Mouse (Mus musculus): ENCODE data around the gene Tlr12.

DNA sequence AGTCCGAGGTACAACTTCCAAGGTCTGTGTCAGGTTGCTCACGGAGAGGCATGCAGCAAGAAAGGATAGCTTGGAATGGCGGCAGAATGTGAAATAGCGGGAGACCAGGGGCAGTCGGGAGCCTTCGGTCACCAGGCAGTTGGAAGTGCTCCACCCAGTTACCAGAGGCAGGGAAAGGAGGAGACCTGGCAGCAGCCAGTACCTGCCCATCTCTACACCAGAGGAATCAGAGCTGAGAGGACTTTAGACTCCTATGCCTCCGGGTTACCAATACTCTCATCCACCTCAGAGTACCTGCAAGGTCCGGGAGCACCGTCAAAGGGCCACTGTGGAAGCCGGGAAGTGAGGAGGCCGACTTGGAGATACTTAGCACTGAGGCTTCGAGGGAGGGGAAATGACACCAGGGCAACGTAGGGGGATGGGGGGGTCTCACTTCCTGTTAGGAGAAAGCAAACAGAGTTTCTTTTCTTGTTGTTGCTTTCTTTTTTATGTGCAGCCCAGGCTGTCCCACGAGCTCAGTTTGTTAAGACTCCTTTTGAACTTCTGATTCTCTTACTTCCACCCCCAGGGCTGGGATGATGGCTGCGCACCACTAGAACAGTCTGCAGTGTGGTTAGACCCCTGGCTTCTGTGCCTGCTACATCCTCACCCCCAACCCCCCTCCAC lies at the start of gene Tlr12:
- TF ChIP-seq POLR2A (IDR thresholded peaks at IDR 0.05; ENCODE audit: extremely low read depth, insufficient read depth, low read length) (0 out of 2 replicates have a peak, but pooled peaks have one; percentile 26), CTCF (IDR thresholded peaks at IDR 0.05; ENCODE audit: low read depth, low read length) (no peak)
